Mouse (Mus musculus): ENCODE data around the gene Ddx6.

The Ddx6 gene

GRCm38 (mm10) chr9:44641616-44642015 lies 36.9 kb downstream of the Ddx6 start:
- DNase-seq (ENCODE audit: low spot score) = no peak

GRCm38 (mm10) chr9:44643103-44643502 lies 38.4 kb downstream of the Ddx6 start:
- DNase-seq (ENCODE audit: low spot score) = no peak

GRCm38 (mm10) chr9:44644186-44644585 lies 39.5 kb downstream of the Ddx6 start:
- no peak for DNase-seq (ENCODE audit: low spot score)

GRCm38 (mm10) chr9:44645481-44645880 lies 40.8 kb downstream of the Ddx6 start:
- DNase-seq (ENCODE audit: low spot score) = no peak

- DNase-seq (ENCODE audit: low spot score) = no peak
Observed at GRCm38 (mm10) chr9:44645924-44646323, 41.2 kb downstream of the Ddx6 start.

GRCm38 (mm10) chr9:44646366-44646765 lies 41.7 kb downstream of the Ddx6 start:
- no peak for DNase-seq (ENCODE audit: low spot score)

GRCm38 (mm10) chr9:44647026-44647425 lies 42.3 kb downstream of the Ddx6 start:
- no peak for DNase-seq (ENCODE audit: low spot score)

GRCm38 (mm10) chr9:44647656-44648055 lies 43.0 kb downstream of the Ddx6 start:
- DNase-seq (ENCODE audit: low spot score) = no peak

- no peak for DNase-seq (ENCODE audit: low spot score)
Observed at GRCm38 (mm10) chr9:44648881-44649281, 44.2 kb downstream of the Ddx6 start.

GRCm38 (mm10) chr9:44652027-44652426 lies 47.3 kb downstream of the Ddx6 start:
- no peak for DNase-seq (ENCODE audit: low spot score)

- DNase-seq (ENCODE audit: low spot score) = no peak
Observed at GRCm38 (mm10) chr9:44653896-44654295, 49.2 kb downstream of the Ddx6 start.

- no peak for DNase-seq (ENCODE audit: low spot score)
Observed at GRCm38 (mm10) chr9:44655098-44656066, 50.7 kb downstream of the Ddx6 start.

- no peak for DNase-seq (ENCODE audit: low spot score)
Observed at GRCm38 (mm10) chr9:44663706-44664105, 59.0 kb downstream of the Ddx6 start.

GRCm38 (mm10) chr9:44671416-44671815 lies 66.7 kb downstream of the Ddx6 start:
- no peak for DNase-seq (ENCODE audit: low spot score)

- no peak for DNase-seq (ENCODE audit: low spot score)
Observed at GRCm38 (mm10) chr9:44672291-44672865, 67.7 kb downstream of the Ddx6 start.

GRCm38 (mm10) chr9:44673005-44673404 lies 68.3 kb downstream of the Ddx6 start, which contains the start of gene Treh:
TSS of gene Treh (plus strand) at chr9:44673233.
- no peak for DNase-seq (ENCODE audit: low spot score)

GRCm38 (mm10) chr9:44678288-44678871 lies 73.7 kb downstream of the Ddx6 start:
- no peak for DNase-seq (ENCODE audit: low spot score)

GRCm38 (mm10) chr9:44679565-44679964 lies 74.9 kb downstream of the Ddx6 start:
- DNase-seq (ENCODE audit: low spot score) = no peak

- no peak for DNase-seq (ENCODE audit: low spot score)
Observed at GRCm38 (mm10) chr9:44683046-44683445, 78.4 kb downstream of the Ddx6 start.

GRCm38 (mm10) chr9:44685346-44686330 lies 80.9 kb downstream of the Ddx6 start:
- DNase-seq (ENCODE audit: low spot score) = no peak

- no peak for DNase-seq (ENCODE audit: low spot score)
Observed at GRCm38 (mm10) chr9:44686638-44687037, 81.9 kb downstream of the Ddx6 start.

GRCm38 (mm10) chr9:44688013-44688412 lies 83.3 kb downstream of the Ddx6 start:
- DNase-seq (ENCODE audit: low spot score) = no peak

Data from urinary bladder, postnatal 10 days (tissue).